ENCODE assay signal across 30 mouse cellular contexts in the genomic region with DNA sequence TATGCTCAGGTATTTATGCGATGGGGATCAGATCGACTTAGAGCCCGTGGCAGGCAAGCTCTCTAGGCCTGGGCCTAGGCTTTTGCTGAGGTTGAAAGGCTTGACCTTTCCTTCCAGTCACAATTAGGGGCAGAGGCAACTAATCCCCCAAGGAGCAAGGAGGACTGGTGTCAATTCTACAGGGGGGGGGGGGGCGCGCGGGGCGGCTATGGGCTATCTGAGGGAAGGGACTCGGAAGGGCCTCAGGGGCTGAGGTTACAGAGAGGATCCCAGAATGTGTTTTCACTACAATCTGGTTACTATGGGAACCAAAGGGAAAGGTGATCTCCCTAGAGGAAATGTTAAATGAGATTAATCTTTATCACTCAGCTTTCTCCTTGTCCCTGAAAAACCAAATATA. TPM values are rescaled to one million over a fixed set of nuclear protein-coding genes. Genes with fewer than 3 reads are reported as not detected.
DNase-seq lines count a peak whose midpoint lies in the region; ATAC-seq and TF ChIP-seq lines count a peak whose summit lies in the region.
"Had no signal": no experiment of that assay in that cellular context is flagged by ENCODE, and none has a peak within 500 bp of the region (broad histone marks: within the 10 kb centered on the region; RNA-seq: fewer than 3 reads in every experiment).

No protein-coding gene starts in this region.

- no peak overlapping the region for H3K9ac ChIP-seq in kidney, embryonic 16.5 days (replicated peaks; ENCODE audit: low read length)
- H3K9ac ChIP-seq in ES-E14 (ENCODE audit: insufficient read depth, low read depth, low read length, poor library complexity, severe bottlenecking), result peak overlapping the region; percentile 49; the same call in 1 of the 2 replicates
- H3K9ac ChIP-seq in embryonic facial prominence, embryonic 11.5 days (replicated peaks; ENCODE audit: low read length), result no peak overlapping the region
- no peak overlapping the region for H3K9ac ChIP-seq in forebrain, embryonic 15.5 days (replicated peaks)
- H3K9ac ChIP-seq: forebrain, embryonic 13.5 days; intestine, embryonic 15.5 days; liver, embryonic 14.5 days had no signal

- 32% methylated on average over 8 of the region's 8 CpGs for WGBS in kidney, embryonic 16.5 days
- 12% methylated on average over 5 of the region's 8 CpGs for WGBS in embryonic facial prominence, embryonic 11.5 days
- 36% methylated on average over 8 of the region's 8 CpGs for WGBS in forebrain, embryonic 15.5 days

- H3K4me3 ChIP-seq in kidney, embryonic 16.5 days (ENCODE audit: low read length), result no peak overlapping the region
- H3K4me3 ChIP-seq in ES-E14 (ENCODE audit: insufficient read depth in 1 of 2, low read depth in 1 of 2, low read length in 2 of 2, poor library complexity in 1 of 2, severe bottlenecking in 1 of 2), result 0 out of 4 replicates have a peak overlapping the region, but pooled peaks of 1 of the 2 experiments have one; percentile 10
- no peak overlapping the region for H3K4me3 ChIP-seq in embryonic facial prominence, embryonic 11.5 days (ENCODE audit: low read depth, low read length)
- H3K4me3 ChIP-seq in forebrain, embryonic 15.5 days, result no peak overlapping the region
- H3K4me3 ChIP-seq: forebrain, embryonic 13.5 days; heart, embryonic 10.5 days; intestine, embryonic 15.5 days had no signal

- H3K9me3 ChIP-seq in kidney, embryonic 16.5 days (ENCODE audit: low read length), result no peaks in the 10 kb centered on the region
- no peaks in the 10 kb centered on the region for H3K9me3 ChIP-seq in ES-E14 (ENCODE audit: control insufficient read depth, insufficient read depth, low read depth, low read length)
- H3K9me3 ChIP-seq in embryonic facial prominence, embryonic 11.5 days (replicated peaks; ENCODE audit: control insufficient read depth, low read length), result no peaks in the 10 kb centered on the region
- H3K9me3 ChIP-seq in forebrain, embryonic 15.5 days, result no peaks in the 10 kb centered on the region
- H3K9me3 ChIP-seq: forebrain, embryonic 13.5 days; heart, embryonic 10.5 days; intestine, embryonic 15.5 days had no signal

- no peak overlapping the region for H3K27ac ChIP-seq in kidney, embryonic 16.5 days (ENCODE audit: low read length)
- peak overlapping the region; percentile 83 for H3K27ac ChIP-seq in ES-E14 (ENCODE audit: insufficient read depth, low read depth, low read length, poor library complexity, severe bottlenecking)
- H3K27ac ChIP-seq in embryonic facial prominence, embryonic 11.5 days (replicated peaks; ENCODE audit: low read depth, low read length), result no peak overlapping the region
- H3K27ac ChIP-seq in forebrain, embryonic 15.5 days (replicated peaks), result no peak overlapping the region
- H3K27ac ChIP-seq: forebrain, embryonic 13.5 days; heart, embryonic 10.5 days; intestine, embryonic 15.5 days; liver, embryonic 14.5 days; macrophage had no signal

- no peak for DNase-seq in kidney, adult 8-10 months
- no peak for DNase-seq in ES-E14 (ENCODE audit: low read depth, low spot score)
- peak; percentile 37 for DNase-seq in embryo, embryonic 10 days (ENCODE audit: low spot score)
- peak; percentile 61 for DNase-seq in embryonic facial prominence, embryonic 11.5 days (ENCODE audit: low spot score)
- DNase-seq in adrenal gland, adult 2 months, result no peak
- DNase-seq: adrenal gland, postnatal 25 days; B cell, adult 2 months; cerebellum, adult 2 months; cerebellum, postnatal 14 days; gastrocnemius, postnatal 14 days; heart, postnatal 4 days; kidney, postnatal 10 days; layer of hippocampus, adult 9-11 months; liver; lung, adult 2 months; lung, postnatal 10 days; thymus, adult 2 months; thymus, postnatal 36 days had no signal

- H3K4me1 ChIP-seq in kidney, embryonic 16.5 days (ENCODE audit: insufficient read depth, low read length), result 0 out of 2 replicates have a peak, but pooled peaks cover 5% of the 10 kb centered on the region
- peaks cover 16 to 28% of the 10 kb centered on the region in 2 experiments; a peak in 3 of 4 replicates for H3K4me1 ChIP-seq in ES-E14 (ENCODE audit: control insufficient read depth in 2 of 2, insufficient read depth in 2 of 2, low read length in 2 of 2, poor library complexity in 1 of 2)
- H3K4me1 ChIP-seq in embryonic facial prominence, embryonic 11.5 days (ENCODE audit: control insufficient read depth, insufficient read depth, low read length), result no peaks in the 10 kb centered on the region; the same call in 1 of the 2 replicates
- H3K4me1 ChIP-seq in forebrain, embryonic 15.5 days, result no peaks in the 10 kb centered on the region
- H3K4me1 ChIP-seq: forebrain, embryonic 13.5 days; intestine, embryonic 15.5 days had no signal

- H3K36me3 ChIP-seq in kidney, embryonic 16.5 days (ENCODE audit: insufficient read depth, low read length), result peaks cover 26% of the 10 kb centered on the region
- H3K36me3 ChIP-seq in ES-E14 (ENCODE audit: control insufficient read depth, insufficient read depth, low read length, poor library complexity, severe bottlenecking), result peaks cover 19% of the 10 kb centered on the region
- peaks cover 8% of the 10 kb centered on the region for H3K36me3 ChIP-seq in embryonic facial prominence, embryonic 11.5 days (replicated peaks; ENCODE audit: control insufficient read depth, insufficient read depth, low read depth, low read length)
- H3K36me3 ChIP-seq in forebrain, embryonic 15.5 days, result peaks cover 39% of the 10 kb centered on the region

- 0 out of 2 replicates have a peak, but pooled peaks have one; percentile 23 for ATAC-seq in kidney, embryonic 16.5 days (ENCODE audit: low FRiP score, low TSS enrichment)
- ATAC-seq in embryonic facial prominence, embryonic 11.5 days (replicated peaks; ENCODE audit: insufficient number of reproducible peaks, low FRiP score, low TSS enrichment, low read depth), result no peak
- ATAC-seq in forebrain, embryonic 15.5 days (replicated peaks), result no peak
- ATAC-seq: forebrain, embryonic 13.5 days; hindbrain, embryonic 16.5 days; intestine, embryonic 15.5 days; midbrain, embryonic 16.5 days; Patski had no signal

- H3K4me2 ChIP-seq in kidney, embryonic 16.5 days (replicated peaks; ENCODE audit: low read depth, low read length), result no peak overlapping the region
- no peak overlapping the region for H3K4me2 ChIP-seq in embryonic facial prominence, embryonic 11.5 days (ENCODE audit: low read depth, low read length)
- no peak overlapping the region for H3K4me2 ChIP-seq in forebrain, embryonic 15.5 days (replicated peaks)
- H3K4me2 ChIP-seq: forebrain, embryonic 13.5 days; intestine, embryonic 15.5 days had no signal

- in situ Hi-C loops in ES-E14 (cut with MboI; ENCODE audit: low sequenced_read_pairs in 2 of 2, unreplicated experiment in 2 of 2), result no loop called here

- no peaks in the 10 kb centered on the region for H3K27me3 ChIP-seq in kidney, embryonic 16.5 days (ENCODE audit: insufficient read depth, low read length)
- no peaks in the 10 kb centered on the region for H3K27me3 ChIP-seq in embryonic facial prominence, embryonic 11.5 days (ENCODE audit: control insufficient read depth, insufficient read depth, low read length)
- H3K27me3 ChIP-seq in forebrain, embryonic 15.5 days, result no peaks in the 10 kb centered on the region
- H3K27me3 ChIP-seq: forebrain, embryonic 13.5 days; intestine, embryonic 15.5 days; Patski had no signal

TF ChIP-seq in ES-E14, 5 proteins besides CTCF, POLR2A, EP300 and RAD21:
- TF ChIP-seq ZNF384 (IDR thresholded peaks at IDR 0.05; ENCODE audit: low read depth, low read length) (no peak), CHD2 (IDR thresholded peaks at IDR 0.05; ENCODE audit: low read depth, low read length) (no peak), ZC3H11A (IDR thresholded peaks at IDR 0.05; ENCODE audit: borderline replicate concordance, low read depth, low read length) (no peak), MAFK (IDR thresholded peaks at IDR 0.05; ENCODE audit: insufficient read depth, low read depth, low read length) (no peak), HCFC1 (IDR thresholded peaks at IDR 0.05; ENCODE audit: borderline replicate concordance, insufficient read depth, low read length) (no peak)

RNA-seq across cellular contexts. Expression of a gene that starts 14.9 kb away (rescaled TPM):
- polyA plus RNA-seq in kidney, embryonic 16.5 days (2015; fragmentation: Nextera tagmentation; extraction: Ambion mirVana), result 165 and 173 TPM in 2 replicates
- 132 and 179 TPM in 2 replicates for total RNA-seq in ES-E14 (2012; rRNA removed)
- 198 and 207 TPM in 2 replicates for polyA plus RNA-seq in embryonic facial prominence, embryonic 11.5 days (2014; fragmentation: Nextera tagmentation; extraction: Ambion mirVana)
- 114 and 122 TPM in 2 replicates for polyA plus RNA-seq in forebrain, embryonic 15.5 days (2015; fragmentation: Nextera tagmentation; extraction: Ambion mirVana)
- 10 to 100 TPM; 74.6 to 85.9 TPM for total RNA-seq in adrenal gland, adult 2 months (2021)
- 6.5 and 8.0 TPM in 2 replicates for polyA plus RNA-seq in adrenal gland, adult 2 months (2012; rRNA removed)

RNA-seq across cellular contexts. Expression of a gene that starts 25.0 kb away (rescaled TPM):
- 76.1 and 89.9 TPM in 2 replicates for polyA plus RNA-seq in kidney, embryonic 16.5 days (2015; fragmentation: Nextera tagmentation; extraction: Ambion mirVana)
- 19.5 and 21.4 TPM in 2 replicates for total RNA-seq in ES-E14 (2012; rRNA removed)
- 54.1 and 56.0 TPM in 2 replicates for polyA plus RNA-seq in embryonic facial prominence, embryonic 11.5 days (2014; fragmentation: Nextera tagmentation; extraction: Ambion mirVana)
- 56.0 and 63.6 TPM in 2 replicates for polyA plus RNA-seq in forebrain, embryonic 15.5 days (2015; fragmentation: Nextera tagmentation; extraction: Ambion mirVana)
- 10 to 100 TPM; 73.1 to 74.1 TPM for total RNA-seq in adrenal gland, adult 2 months (2021)
- polyA plus RNA-seq in adrenal gland, adult 2 months (2012; rRNA removed), result 296 and 305 TPM in 2 replicates

RNA-seq across cellular contexts. Expression of a gene that starts 33.9 kb away (rescaled TPM):
- 0.22 and 0.29 TPM in 2 replicates for polyA plus RNA-seq in kidney, embryonic 16.5 days (2015; fragmentation: Nextera tagmentation; extraction: Ambion mirVana)
- total RNA-seq in ES-E14 (2012; rRNA removed), result 1.8 and 2.2 TPM in 2 replicates
- 0.32 and 0.49 TPM in 2 replicates for polyA plus RNA-seq in embryonic facial prominence, embryonic 11.5 days (2014; fragmentation: Nextera tagmentation; extraction: Ambion mirVana)
- 0.19 and 0.27 TPM in 2 replicates for polyA plus RNA-seq in forebrain, embryonic 15.5 days (2015; fragmentation: Nextera tagmentation; extraction: Ambion mirVana)
- not detected for total RNA-seq in adrenal gland, adult 2 months (2021)
- 0.27 TPM in 1 of 2 replicates, not detected in the other for polyA plus RNA-seq in adrenal gland, adult 2 months (2012; rRNA removed)
- total RNA-seq: adrenal gland, postnatal 25 days; gastrocnemius, postnatal 14 days; granulocyte monocyte progenitor cell, adult 5-6 weeks; heart, postnatal 4 days; left cerebral cortex, postnatal 14 days had no signal
- polyA plus RNA-seq: hindbrain, embryonic 16.5 days; lung, adult 2 months; macrophage; midbrain, embryonic 16.5 days had no signal

RNA-seq across cellular contexts. Expression of a gene that starts 45.4 kb away (rescaled TPM):
- 85.9 and 94.5 TPM in 2 replicates for polyA plus RNA-seq in kidney, embryonic 16.5 days (2015; fragmentation: Nextera tagmentation; extraction: Ambion mirVana)
- 69.7 and 122 TPM in 2 replicates for total RNA-seq in ES-E14 (2012; rRNA removed)
- 52.2 and 55.1 TPM in 2 replicates for polyA plus RNA-seq in embryonic facial prominence, embryonic 11.5 days (2014; fragmentation: Nextera tagmentation; extraction: Ambion mirVana)
- polyA plus RNA-seq in forebrain, embryonic 15.5 days (2015; fragmentation: Nextera tagmentation; extraction: Ambion mirVana), result 66.4 and 69.1 TPM in 2 replicates
- 10 to 100 TPM; 53.7 to 59.5 TPM for total RNA-seq in adrenal gland, adult 2 months (2021)
- polyA plus RNA-seq in adrenal gland, adult 2 months (2012; rRNA removed), result 53.9 and 56.7 TPM in 2 replicates

Comparison
In these comparisons a context has a peak if more than half of its experiments do, and no peak if none do; other contexts are left out.
1. DNase-seq: peak in embryo, embryonic 10 days (single experiment) and embryonic facial prominence, embryonic 11.5 days (single experiment); none in kidney, adult 8-10 months (0 of 2), ES-E14 (single experiment) and adrenal gland, adult 2 months (single experiment).
2. RNA of a gene that starts 14.9 kb away (polyA plus RNA-seq): 198 to 207 TPM in embryonic facial prominence, embryonic 11.5 days, 165 to 173 TPM in kidney, embryonic 16.5 days and 114 to 122 TPM in forebrain, embryonic 15.5 days; 6.5 to 8.0 TPM in adrenal gland, adult 2 months; every median in the first group is over 10 times any median in the second.